Mouse (Mus musculus) bone marrow, adult 2 months (tissue): ENCODE data around the gene Slc41a1.

Experiments
- CTCF ChIP-seq: fragments of 200-500 bp; IDR thresholded peaks from 2 replicates; pipeline ENCODE4 v1.5.1; 2011; ENCODE audit warnings: low read length, control low read depth; ENCODE audit not compliant: control insufficient read depth, insufficient read depth
- POLR2A ChIP-seq: fragments of 200-500 bp; IDR thresholded peaks from 2 replicates; pipeline ENCODE4 v1.6.1; 2011; ENCODE audit warnings: low read depth, mild to moderate bottlenecking, control low read depth, low read length, borderline replicate concordance; ENCODE audit not compliant: control insufficient read depth

DNA sequence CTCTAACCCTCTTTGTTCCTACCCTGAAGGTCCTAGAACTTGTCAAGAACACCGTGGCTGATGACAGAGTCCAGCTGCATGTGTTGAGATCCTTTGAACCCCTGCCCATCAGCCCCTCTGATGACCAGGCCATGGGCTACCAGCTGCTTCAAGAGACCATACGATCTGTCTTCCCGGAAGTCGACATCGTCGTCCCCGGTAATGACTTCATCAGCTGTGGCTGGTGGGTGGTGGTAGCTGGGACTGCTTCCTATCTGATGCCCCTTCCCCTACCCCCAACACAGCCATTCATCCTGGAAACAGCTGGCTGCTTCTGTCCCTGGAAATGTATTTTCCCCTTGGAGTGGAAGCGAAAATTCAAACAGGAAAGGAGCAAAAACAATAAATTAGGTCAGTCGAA lies 15.3 kb upstream of the Slc41a1 start:
- TF ChIP-seq CTCF (no peak), POLR2A (no peak)
